8 mouse cellular contexts compared by ENCODE assay signal in genomic region chr10:75436604-75437217, GRCm38 (mm10). TPM values are rescaled to one million over a fixed set of nuclear protein-coding genes. Genes with fewer than 3 reads are reported as not detected.
DNase-seq lines count a peak whose midpoint lies in the region; ATAC-seq lines count a peak whose summit lies in the region.

No protein-coding gene starts in this region.

- no peak overlapping the region for H3K27ac ChIP-seq in kidney, embryonic 15.5 days
- H3K27ac ChIP-seq in limb, embryonic 13.5 days = no peak overlapping the region

- WGBS in kidney, embryonic 15.5 days = 12% methylated on average over 3 of the region's 3 CpGs
- WGBS in limb, embryonic 13.5 days = 13% methylated on average over 3 of the region's 3 CpGs

- H3K4me1 ChIP-seq in kidney, embryonic 15.5 days = peaks cover 15% of the 10 kb centered on the region
- H3K4me1 ChIP-seq in limb, embryonic 13.5 days = no peaks in the 10 kb centered on the region

- no peaks in the 10 kb centered on the region for H3K27me3 ChIP-seq in kidney, embryonic 15.5 days
- no peaks in the 10 kb centered on the region for H3K27me3 ChIP-seq in limb, embryonic 13.5 days

- no peak overlapping the region for H3K4me2 ChIP-seq in kidney, embryonic 15.5 days
- H3K4me2 ChIP-seq in limb, embryonic 13.5 days (replicated peaks) = no peak overlapping the region

- H3K36me3 ChIP-seq in kidney, embryonic 15.5 days = no peaks in the 10 kb centered on the region
- no peaks in the 10 kb centered on the region for H3K36me3 ChIP-seq in limb, embryonic 13.5 days

- DNase-seq in 416B (ENCODE audit: low read depth) = peak; percentile 85
- DNase-seq in adrenal gland, adult 8-10 months = peak; percentile 55
- DNase-seq in embryo, embryonic 11 days = peak; percentile 79
- peak; percentile 53 to 75 for DNase-seq in monocyte, adult 2 months (ENCODE audit: low read depth in 1 of 2, low spot score in 2 of 2)
- peak; percentile 73 to 80 for DNase-seq in spleen, postnatal 36 days (ENCODE audit: low spot score in 2 of 2)

- H3K9me3 ChIP-seq in kidney, embryonic 15.5 days (replicated peaks) = no peaks in the 10 kb centered on the region
- H3K9me3 ChIP-seq in limb, embryonic 13.5 days = no peaks in the 10 kb centered on the region

- no peak overlapping the region for H3K4me3 ChIP-seq in kidney, embryonic 15.5 days (replicated peaks)
- no peak overlapping the region for H3K4me3 ChIP-seq in limb, embryonic 13.5 days

- no peak overlapping the region for H3K9ac ChIP-seq in kidney, embryonic 15.5 days
- H3K9ac ChIP-seq in limb, embryonic 13.5 days = no peak overlapping the region

- peak; percentile 78 for ATAC-seq in granulocyte monocyte progenitor cell, adult 5-6 weeks (replicated peaks; ENCODE audit: poor library complexity, severe bottlenecking)
- ATAC-seq in kidney, embryonic 15.5 days (replicated peaks; ENCODE audit: low FRiP score) = peak; percentile 16; the same call in 1 of the 2 replicates
- peak; percentile 42; the same call in 1 of the 2 replicates for ATAC-seq in limb, embryonic 13.5 days (ENCODE audit: low FRiP score, low read depth)

RNA-seq across cellular contexts. Expression of gene Upb1, which starts 35.8 kb away (rescaled TPM):
- total RNA-seq in adrenal gland, adult 8-10 months (2022) = 1 to 10 TPM in 3 of 4 experiments, under 1 TPM in 1; 0.65 to 1.9 (median 1.4) TPM
- total RNA-seq in granulocyte monocyte progenitor cell, adult 5-6 weeks (2014; fragmentation: Nextera tagmentation) = not detected in 2 replicates
- total RNA-seq in granulocyte monocyte progenitor cell, adult 5-6 weeks (2017) = 0.31 TPM in 1 of 2 replicates, not detected in the other
- polyA plus RNA-seq in kidney, embryonic 15.5 days (2015; fragmentation: Nextera tagmentation; extraction: Ambion mirVana) = 1.6 and 1.8 TPM in 2 replicates
- polyA plus RNA-seq in limb, embryonic 13.5 days (2015; fragmentation: Nextera tagmentation; extraction: Ambion mirVana) = 0.57 and 0.67 TPM in 2 replicates

Comparison
In these comparisons a context has a peak if more than half of its experiments do, and no peak if none do; other contexts are left out.
1. ATAC-seq: peak in every context shown above with its lines; median percentile 78 in granulocyte monocyte progenitor cell, adult 5-6 weeks; 42 in limb, embryonic 13.5 days; 16 in kidney, embryonic 15.5 days.